Mouse (Mus musculus) WW6 (cell line): ENCODE data around the gene Pon3.

Source experiments
- DNase-seq: peaks from one replicate; pipeline ENCODE4 v3.0.0-alpha.2; 2013; ENCODE audit warnings: low read depth, low spot score

The Pon3 gene

DNA sequence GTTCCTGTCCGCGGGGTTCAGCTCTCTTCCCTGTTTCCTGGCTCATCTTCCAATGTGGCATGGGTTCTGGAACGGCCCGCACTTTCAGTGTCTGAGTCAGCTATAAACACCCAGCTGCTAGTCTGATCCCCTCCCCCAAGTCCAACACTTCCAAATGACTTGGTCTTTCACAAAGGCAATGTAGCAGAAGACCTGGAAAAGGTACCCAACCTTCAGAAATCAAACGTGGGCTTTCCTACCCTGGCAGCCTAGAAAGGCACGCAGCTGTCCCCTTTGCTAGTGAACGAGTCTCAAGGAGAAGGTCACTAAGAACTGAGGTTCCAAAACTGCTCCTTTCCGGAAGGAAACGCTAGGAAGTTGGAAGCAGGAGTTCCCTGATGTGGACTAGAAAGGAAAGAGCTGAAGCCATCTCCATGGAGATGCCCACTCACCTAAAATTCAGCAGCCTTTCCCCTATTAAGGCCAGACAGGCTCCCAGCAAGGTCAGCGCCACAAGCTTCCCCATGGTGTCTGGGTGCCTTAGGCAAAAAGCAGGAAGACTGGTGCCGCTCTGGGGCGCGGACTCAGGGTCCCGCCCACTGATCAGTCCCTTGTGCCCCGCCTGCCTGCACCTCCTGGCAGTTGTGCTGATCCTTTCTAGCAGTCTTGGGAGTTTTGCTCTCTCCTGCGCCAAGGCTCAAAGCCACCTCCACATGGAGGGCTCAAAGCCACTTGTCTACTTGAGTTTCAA is at the start of gene Pon3:
Gene Pon3, minus strand, starts transcription at position 565 of the 730 bp plus-strand sequence.
- DNase-seq: peak; percentile 34

GRCm38 (mm10) chr6:5304956-5305355 is 48.9 kb upstream of the Pon3 start:
- DNase-seq: no peak

DNA sequence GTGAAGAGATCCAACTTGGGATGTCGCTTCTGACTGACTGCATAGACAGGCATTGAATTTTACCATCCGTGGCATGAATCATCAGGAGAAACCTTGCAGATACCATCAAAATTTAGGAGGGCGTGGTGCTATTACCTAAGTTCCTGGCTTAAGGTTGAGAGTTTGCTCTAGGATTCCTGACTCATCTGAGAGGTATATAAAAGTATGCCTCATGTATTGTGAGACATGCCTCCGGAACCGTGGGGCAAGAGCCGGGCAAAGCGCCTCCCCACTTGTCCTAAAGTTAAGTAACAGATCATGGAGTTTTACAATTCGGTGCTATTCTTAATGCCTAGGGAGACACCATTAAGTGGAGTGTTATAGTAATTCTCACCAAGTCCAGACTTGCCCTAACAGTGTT is 44.5 kb upstream of the Pon3 start:
- DNase-seq: no peak

DNA sequence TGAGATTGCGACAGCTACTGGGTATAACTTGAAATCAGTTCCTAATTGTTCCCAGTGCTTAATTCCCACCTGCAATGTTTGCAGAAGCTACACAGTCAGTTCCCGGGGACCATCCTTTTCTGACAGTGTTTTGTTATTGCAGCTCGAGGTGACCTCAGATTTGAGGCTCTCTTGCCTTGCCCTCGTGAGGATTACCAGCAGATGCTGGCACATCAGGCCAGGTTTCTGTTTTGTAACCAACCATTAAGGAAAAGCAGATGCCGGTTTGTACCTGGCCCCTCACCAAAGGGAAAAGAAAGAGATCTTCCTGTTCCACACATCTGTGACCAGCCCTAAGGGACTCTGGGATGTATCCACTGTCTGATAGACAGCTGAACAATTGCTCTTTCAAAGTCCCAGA is 43.5 kb upstream of the Pon3 start:
- DNase-seq: no peak

DNA sequence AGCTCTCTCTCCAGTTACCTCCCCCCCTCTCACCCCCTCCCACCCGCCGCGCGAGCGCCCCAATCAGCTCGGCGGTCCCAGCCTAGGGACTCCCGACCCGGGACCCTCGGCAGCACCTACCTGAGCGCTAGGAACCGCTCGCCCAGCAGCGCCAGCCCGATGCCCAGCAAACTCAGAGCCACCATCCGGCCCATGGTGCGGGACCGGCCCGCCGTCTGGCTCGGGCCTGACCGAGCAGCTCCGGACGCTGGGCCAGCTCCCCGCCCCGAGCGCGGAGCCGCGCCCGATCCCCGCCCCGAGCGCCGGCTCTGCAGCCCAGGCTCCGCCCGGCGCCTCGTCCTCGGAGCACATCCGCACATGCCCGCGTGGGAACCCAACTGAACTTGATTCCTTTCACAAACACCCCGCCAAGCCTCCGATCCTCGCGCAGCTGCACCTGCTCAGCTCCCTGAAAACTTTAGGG is 42.0 kb upstream of the Pon3 start, which contains the start of gene Pon2:
Gene Pon2, minus strand, starts transcription at position 364 of the 463 bp plus-strand sequence.
- DNase-seq: peak; percentile 42

- DNase-seq: no peak
Measured at GRCm38 (mm10) chr6:5297321-5298091, 41.4 kb upstream of the Pon3 start.

DNA sequence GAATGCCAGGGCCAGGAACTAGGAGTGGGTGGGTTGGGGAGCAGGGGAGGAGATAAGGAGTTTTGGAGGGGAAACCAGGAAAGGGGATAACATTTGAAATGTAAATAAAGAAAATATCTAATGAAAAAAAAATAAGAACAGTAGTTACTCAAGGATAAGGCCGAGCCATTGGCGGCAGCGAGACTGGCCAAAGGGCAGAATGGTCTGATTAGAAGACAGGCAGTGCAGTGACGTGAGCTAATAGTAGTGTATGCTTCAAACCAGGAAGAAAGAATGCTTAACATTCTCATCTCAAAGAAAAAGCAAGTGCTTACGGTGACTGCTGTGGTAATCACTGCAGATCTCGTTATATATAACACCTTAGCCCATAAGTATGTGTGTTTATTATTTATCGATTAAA is 40.0 kb upstream of the Pon3 start:
- DNase-seq: no peak

- DNase-seq: no peak
Measured at GRCm38 (mm10) chr6:5294659-5295449, 38.8 kb upstream of the Pon3 start.

- DNase-seq: no peak
Measured at GRCm38 (mm10) chr6:5292841-5293240, 36.8 kb upstream of the Pon3 start.

GRCm38 (mm10) chr6:5291450-5291849 is 35.4 kb upstream of the Pon3 start:
- DNase-seq: no peak

GRCm38 (mm10) chr6:5287919-5288318 is 31.8 kb upstream of the Pon3 start:
- DNase-seq: no peak

- DNase-seq: no peak
Measured at GRCm38 (mm10) chr6:5287392-5287791, 31.3 kb upstream of the Pon3 start.

DNA sequence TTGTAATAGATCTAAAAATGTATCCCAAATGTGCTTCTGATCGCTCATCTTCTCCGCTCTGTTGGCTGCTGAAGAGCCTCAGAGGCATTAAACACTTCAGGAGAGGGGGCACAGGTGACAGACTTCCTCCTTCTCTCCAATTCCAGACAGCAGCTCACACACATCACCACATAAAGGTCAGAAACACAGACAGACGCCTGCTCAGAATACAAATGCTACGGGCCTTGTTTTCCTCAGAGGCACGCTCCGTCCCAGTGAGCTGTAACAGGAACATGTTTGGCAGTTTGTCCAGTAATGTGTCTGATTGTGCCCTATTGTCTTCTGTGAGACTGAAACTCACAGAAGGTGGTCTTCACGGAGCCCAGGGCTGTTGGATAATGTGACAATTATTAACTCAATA is 26.3 kb upstream of the Pon3 start:
- DNase-seq: no peak

DNA sequence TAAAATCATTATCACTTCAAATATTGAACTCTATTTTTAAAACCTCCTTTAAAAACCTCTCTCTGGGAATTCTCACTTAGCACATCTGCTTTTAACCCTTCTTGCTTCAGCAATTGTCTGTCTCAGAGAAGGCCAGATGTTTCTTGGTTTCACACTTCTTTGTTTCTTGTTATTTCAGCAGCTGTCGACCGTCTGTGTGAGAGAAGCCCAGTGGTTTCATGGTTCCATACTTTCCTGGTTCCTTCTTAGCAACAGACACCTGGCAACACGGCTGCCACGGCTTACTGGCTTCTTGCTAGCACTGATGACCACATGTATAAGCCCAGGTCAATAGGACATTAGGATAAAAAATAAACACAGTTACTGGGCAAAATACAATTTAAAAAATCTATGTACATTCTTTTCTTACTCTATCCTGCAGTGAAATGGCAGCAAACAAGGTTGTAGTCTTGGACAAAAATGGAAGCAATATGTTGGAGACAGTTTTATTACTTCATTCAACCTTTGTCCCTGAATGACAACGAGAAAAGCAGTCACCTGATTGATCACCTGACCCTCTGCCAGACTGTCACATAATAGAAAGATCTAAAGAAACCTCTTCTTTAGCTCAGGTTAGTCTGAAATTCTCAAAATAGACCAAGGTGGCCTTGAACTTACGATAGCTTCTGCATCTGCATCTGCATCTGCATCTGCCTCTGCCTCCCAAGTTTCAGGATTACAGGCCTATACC is 24.7 kb upstream of the Pon3 start:
- DNase-seq: no peak

DNA sequence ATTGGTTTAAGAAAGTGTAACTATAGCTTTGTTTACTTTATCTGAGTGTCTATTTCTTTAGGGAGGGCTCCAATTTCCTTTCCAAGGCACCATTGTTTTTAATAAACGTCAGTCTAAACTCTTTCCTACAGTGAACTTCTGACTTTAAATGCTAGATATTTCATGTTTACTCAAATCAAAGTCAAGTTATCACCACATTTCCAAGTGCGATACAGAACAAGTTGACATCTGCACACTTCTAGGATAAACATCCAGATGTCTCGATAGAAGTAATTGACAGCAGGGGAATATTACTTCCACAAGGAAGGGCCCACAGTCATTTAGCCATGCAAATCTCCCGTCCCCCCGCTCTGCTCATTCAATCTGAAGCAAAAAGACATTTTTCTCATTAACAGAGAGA is 21.9 kb upstream of the Pon3 start:
- no peak for DNase-seq

GRCm38 (mm10) chr6:5269641-5270040 is 13.6 kb upstream of the Pon3 start:
- no peak for DNase-seq

- no peak for DNase-seq
Measured at GRCm38 (mm10) chr6:5264793-5265192, 8.7 kb upstream of the Pon3 start.

GRCm38 (mm10) chr6:5263250-5263999 is 7.3 kb upstream of the Pon3 start:
- DNase-seq: no peak

DNA sequence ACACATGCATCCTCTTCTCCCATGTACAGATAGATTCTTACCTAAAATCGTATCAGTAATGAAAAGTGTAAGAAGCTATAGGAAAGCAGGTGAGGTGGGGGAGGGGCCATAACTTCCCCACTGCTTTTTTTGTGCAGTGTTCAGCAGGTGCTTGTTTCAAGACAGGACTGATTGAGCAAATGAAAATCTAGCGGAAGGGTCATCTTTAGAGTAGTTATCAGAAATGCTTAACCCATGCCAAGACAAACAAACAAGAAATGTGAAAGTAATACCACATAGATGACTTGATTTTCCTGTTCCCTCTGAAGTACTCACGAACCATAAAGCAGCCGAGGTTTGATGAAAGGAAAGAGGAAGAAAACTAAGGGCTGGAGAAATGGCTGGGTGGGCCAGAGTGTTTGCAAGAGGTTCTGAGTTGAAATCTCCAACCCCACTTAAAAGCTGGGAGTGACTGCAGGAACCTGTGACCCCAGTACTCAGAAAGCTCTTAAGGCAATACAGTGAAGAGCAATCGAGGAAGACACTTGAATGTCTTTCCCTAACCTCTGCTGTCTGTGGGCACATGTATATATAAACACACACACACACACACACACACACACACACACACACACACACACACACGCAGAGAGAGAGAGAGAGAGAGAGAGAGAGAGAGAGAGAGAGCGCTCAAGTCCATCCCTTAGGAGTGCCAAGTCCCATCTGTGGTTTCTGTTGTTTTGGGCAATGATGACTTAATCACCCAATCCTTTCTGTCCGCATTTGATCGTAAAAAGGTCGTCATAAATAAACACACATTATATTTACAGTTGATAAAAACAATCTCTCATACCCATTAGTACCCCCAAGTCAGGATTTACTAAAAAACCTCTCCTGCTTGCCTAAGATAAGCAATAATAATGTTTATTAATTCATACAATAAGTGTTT is 6.5 kb upstream of the Pon3 start:
- no peak for DNase-seq

DNA sequence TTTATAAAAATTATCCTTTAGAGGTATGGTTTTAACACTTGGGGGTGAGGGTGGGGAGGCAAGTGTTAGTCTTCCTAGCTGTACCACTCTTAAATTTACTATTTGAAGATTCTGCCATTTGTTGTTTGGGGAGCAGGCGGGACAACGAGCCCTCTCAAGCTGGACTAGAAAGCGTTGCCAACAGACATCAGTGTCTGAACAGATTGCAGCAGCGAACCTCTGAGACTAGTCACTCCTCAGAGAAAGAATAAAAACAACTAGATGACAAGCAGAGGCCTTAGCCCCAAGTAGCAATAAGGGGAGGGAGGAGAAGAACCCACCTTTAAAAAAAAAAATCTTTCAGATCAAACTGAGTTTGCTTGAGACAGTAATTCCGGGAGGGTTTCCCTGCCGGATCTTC is 795 bp downstream of the Pon3 start:
- DNase-seq: no peak
